Mouse (Mus musculus) testis, adult 2 months (tissue): Measurements from ENCODE around the gene Arntl2. TPM values are rescaled to one million over a fixed set of nuclear protein-coding genes. Genes with fewer than 3 reads are reported as not detected.
"Not testable (repeated sequence)": the region's sequence is repeated elsewhere in the genome, so short reads cannot be mapped to it uniquely, and the experiment has no call there.

ENCODE experiments used
- H3K27ac ChIP-seq: fragments of 200-500 bp; 2 replicates; pipeline ENCODE4 v1.5.1; 2012; ENCODE audit warnings: low read depth, low read length; ENCODE audit not compliant: control insufficient read depth, insufficient read depth
- H3K27me3 ChIP-seq: fragments of 200-500 bp; 2 replicates; pipeline ENCODE4 v1.6.1; 2012; ENCODE audit warnings: mild to moderate bottlenecking, low read length, moderate library complexity; ENCODE audit not compliant: control insufficient read depth, insufficient read depth
- H3K36me3 ChIP-seq: fragments of 200-500 bp; 2 replicates; pipeline ENCODE4 v1.6.1; 2012; ENCODE audit warnings: mild to moderate bottlenecking, low read length; ENCODE audit not compliant: control insufficient read depth, insufficient read depth
- H3K4me1 ChIP-seq: fragments of 200-500 bp; 2 replicates; pipeline ENCODE4 v1.6.1; 2012; ENCODE audit warnings: low read length; ENCODE audit not compliant: control insufficient read depth, insufficient read depth
- H3K4me3 ChIP-seq: fragments of 200-500 bp; 2 replicates; pipeline ENCODE4 v1.5.1; 2012; ENCODE audit warnings: low read depth, mild to moderate bottlenecking, low read length, moderate library complexity, mixed read lengths; ENCODE audit not compliant: control insufficient read depth
- CTCF ChIP-seq: fragments of 200-500 bp; IDR thresholded peaks from 2 replicates; pipeline ENCODE4 v1.5.1; 2012; ENCODE audit warnings: low read depth, mild to moderate bottlenecking, inconsistent platforms, low read length, moderate library complexity; ENCODE audit not compliant: control insufficient read depth, insufficient read depth, insufficient replicate concordance
- POLR2A ChIP-seq: fragments of 200-500 bp; IDR thresholded peaks from 2 replicates; pipeline ENCODE4 v1.6.1; 2012; ENCODE audit warnings: low read depth, mild to moderate bottlenecking, inconsistent platforms, low read length, moderate library complexity; ENCODE audit not compliant: control insufficient read depth
- polyA plus RNA-seq: library from polyadenylated mRNA; depleted of rRNA; stranded (reverse); fragments of >200 nt; gene quantifications from 2 replicates; pipeline ENCODE4 v1.2.3, GENCODE M21; 2012

Arntl2 gene
- polyA plus RNA-seq, 1 experiment = 3.0 TPM

DNA sequence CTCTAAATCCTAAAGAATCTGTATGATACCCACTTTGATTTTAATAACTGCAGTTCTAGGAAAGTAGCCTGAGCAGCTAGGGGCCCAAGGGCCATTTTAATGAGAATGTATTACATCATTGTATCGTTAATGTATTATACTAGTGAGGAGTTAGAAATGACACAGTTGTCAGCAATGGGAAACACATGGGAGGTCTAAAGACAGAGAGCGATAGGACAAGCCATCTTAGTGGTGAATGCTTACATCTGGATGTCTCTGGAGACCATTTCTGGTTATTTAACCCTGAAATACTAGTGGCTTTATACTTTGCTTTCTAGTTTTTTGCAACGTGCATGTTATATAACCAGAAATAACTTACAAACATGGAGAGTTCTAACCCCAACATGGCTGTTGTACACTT lies 56.1 kb downstream of the Arntl2 start:
- TF ChIP-seq CTCF (no peak), POLR2A (no peak)
- no peaks in the 10 kb centered on the region for H3K27me3 ChIP-seq
- H3K36me3 ChIP-seq = peaks cover 1% of the 10 kb centered on the region; the same call in 1 of the 2 replicates
- H3K4me1 ChIP-seq = peaks cover 21% of the 10 kb centered on the region
- no peak overlapping the region for H3K27ac ChIP-seq
- no peak overlapping the region for H3K4me3 ChIP-seq

DNA sequence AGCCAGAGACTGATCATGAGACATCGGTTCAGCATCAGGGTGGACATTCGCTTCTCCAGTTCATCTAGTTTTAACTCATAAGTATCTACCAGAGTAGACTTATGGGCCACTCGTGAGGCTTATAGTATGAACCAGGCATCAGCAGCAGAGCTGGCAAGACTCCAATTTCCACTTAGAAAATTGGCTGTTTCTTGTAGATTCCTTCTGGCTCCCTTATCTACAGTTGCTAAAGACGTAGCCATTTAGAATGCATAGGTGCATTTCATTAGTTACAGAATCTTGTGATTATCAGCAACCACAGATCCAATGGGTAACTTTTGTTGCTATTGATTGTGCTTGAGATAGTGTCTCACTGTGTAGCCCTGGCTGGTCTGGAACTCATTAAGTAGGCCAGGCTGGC lies 56.9 kb downstream of the Arntl2 start:
- Histone ChIP-seq H3K4me3 (no peak overlapping the region), H3K27me3 (no peaks in the 10 kb centered on the region), H3K27ac (no peak overlapping the region), H3K4me1 (peaks cover 16% of the 10 kb centered on the region), H3K36me3 (peaks cover 1% of the 10 kb centered on the region; the same call in 1 of the 2 replicates)
- TF ChIP-seq POLR2A (no peak), CTCF (no peak)

DNA sequence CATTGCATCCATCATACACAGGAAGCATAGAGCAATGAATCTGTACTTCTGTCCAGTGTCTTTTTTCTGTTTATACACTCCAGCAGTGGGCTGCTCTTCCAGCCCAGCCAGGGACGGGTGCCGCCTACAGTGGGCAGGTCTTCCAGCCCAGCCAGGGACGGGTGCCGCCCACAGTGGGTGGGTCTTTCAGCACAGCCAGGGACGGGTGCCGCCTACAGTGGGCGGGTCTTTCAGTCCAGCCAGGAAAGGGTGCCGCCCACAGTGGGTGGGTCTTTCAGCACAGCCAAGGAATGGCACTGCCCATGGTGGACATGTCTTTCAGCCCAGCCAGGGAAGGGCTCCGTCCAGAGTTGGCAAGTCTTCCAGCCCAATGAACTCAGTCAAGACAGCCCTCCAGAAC lies 59.3 kb downstream of the Arntl2 start:
- H3K4me1 ChIP-seq = peaks cover 9% of the 10 kb centered on the region
- no peak for TF ChIP-seq CTCF
- TF ChIP-seq POLR2A = no peak

DNA sequence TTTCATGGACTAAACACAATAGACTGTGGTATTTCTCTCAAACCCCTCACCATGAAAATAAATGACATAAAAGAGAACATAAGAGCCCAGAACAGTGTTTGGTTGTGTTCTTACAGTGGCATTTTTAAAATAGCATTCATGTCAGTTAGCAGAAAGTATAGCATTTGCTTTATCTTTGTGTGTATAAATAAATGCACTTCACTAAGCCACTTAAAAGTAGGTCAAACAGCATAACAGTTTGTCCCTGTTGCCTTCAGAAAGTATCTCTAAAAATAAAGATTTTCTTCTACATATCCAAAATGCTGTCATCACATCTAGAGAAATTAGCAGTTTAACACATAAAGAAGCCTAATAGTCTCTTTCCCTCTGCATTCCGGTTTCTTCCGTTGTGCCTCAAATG lies 61.5 kb downstream of the Arntl2 start:
- H3K27ac ChIP-seq = no peak overlapping the region
- peaks cover 3% of the 10 kb centered on the region for H3K4me1 ChIP-seq
- H3K36me3 ChIP-seq = peaks cover 1% of the 10 kb centered on the region; the same call in 1 of the 2 replicates
- no peak for TF ChIP-seq POLR2A
- no peak for TF ChIP-seq CTCF
- no peaks in the 10 kb centered on the region for H3K27me3 ChIP-seq
- no peak overlapping the region for H3K4me3 ChIP-seq

More for the DNA sequence above, 59.3 kb downstream of the Arntl2 start:
- H3K4me3 ChIP-seq = no peak overlapping the region
- H3K36me3 ChIP-seq = peaks cover 1% of the 10 kb centered on the region; the same call in 1 of the 2 replicates
- H3K27ac ChIP-seq = no peak overlapping the region
- H3K27me3 ChIP-seq = no peaks in the 10 kb centered on the region

DNA sequence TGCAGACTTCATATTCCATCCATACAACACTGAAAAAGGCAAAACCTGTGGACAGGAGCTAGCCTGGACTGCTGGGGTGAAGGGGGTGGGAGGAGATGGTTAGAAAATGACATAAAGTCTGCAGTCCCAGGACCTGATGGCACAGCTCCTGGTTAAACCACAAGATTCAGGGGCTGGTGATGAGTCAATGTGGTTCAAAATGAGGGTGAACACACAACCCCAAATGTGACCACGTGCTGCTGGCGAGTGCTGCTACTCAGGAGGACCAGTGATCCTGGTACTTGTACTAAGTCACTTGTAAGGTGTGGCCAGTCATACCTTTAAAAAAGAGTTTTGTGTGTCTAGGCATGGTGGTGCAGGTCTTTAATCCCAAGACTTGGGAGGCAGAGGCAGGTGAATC lies 67.3 kb downstream of the Arntl2 start:
- H3K4me3 ChIP-seq = no peak overlapping the region
- H3K27ac ChIP-seq = no peak overlapping the region
- TF ChIP-seq POLR2A = no peak
- no peak for TF ChIP-seq CTCF
- no peaks in the 10 kb centered on the region for H3K4me1 ChIP-seq
- peaks cover 2% of the 10 kb centered on the region; the same call in 1 of the 2 replicates for H3K36me3 ChIP-seq
- H3K27me3 ChIP-seq = no peaks in the 10 kb centered on the region

DNA sequence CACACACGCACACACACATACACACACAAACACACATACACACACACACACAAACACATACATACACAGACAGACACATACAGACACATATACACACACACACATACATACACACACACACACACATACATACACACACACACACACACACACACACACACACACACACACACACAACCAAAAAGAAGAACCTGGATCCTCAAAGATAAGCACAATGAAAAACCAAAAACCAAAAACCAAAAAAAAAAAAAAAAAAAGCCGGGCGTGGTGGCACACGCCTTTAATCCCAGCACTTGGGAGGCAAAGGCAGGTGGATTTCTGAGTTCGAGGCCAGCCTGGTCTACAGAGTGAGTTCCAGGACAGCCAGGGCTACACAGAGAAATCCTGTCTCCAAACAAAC lies 68.5 kb downstream of the Arntl2 start:
- H3K27ac ChIP-seq, H3K4me3 ChIP-seq, H3K36me3 ChIP-seq, H3K27me3 ChIP-seq, H3K4me1 ChIP-seq: not testable (repeated sequence)

- Histone ChIP-seq H3K36me3 (peaks cover 2% of the 10 kb centered on the region; the same call in 1 of the 2 replicates), H3K27ac (no peak overlapping the region), H3K27me3 (no peaks in the 10 kb centered on the region), H3K4me3 (no peak overlapping the region), H3K4me1 (no peaks in the 10 kb centered on the region)
- no peak for TF ChIP-seq POLR2A
- no peak for TF ChIP-seq CTCF
Measured at GRCm38 (mm10) chr6:146865701-146866100, 69.8 kb downstream of the Arntl2 start.

- Histone ChIP-seq H3K36me3 (no peaks in the 10 kb centered on the region), H3K27me3 (no peaks in the 10 kb centered on the region), H3K4me3 (no peak overlapping the region), H3K4me1 (no peaks in the 10 kb centered on the region; the same call in 1 of the 2 replicates), H3K27ac (no peak overlapping the region)
- TF ChIP-seq POLR2A (no peak), CTCF (no peak)
Measured at GRCm38 (mm10) chr6:146871975-146872374, 76.1 kb downstream of the Arntl2 start.
